Mouse (Mus musculus): ENCODE results near the gene Arcn1. TPM values are rescaled to one million over a fixed set of nuclear protein-coding genes. Genes with fewer than 3 reads are reported as not detected.

Arcn1 gene
- polyA plus RNA-seq, 1 experiment, result 86.7 TPM

DNA sequence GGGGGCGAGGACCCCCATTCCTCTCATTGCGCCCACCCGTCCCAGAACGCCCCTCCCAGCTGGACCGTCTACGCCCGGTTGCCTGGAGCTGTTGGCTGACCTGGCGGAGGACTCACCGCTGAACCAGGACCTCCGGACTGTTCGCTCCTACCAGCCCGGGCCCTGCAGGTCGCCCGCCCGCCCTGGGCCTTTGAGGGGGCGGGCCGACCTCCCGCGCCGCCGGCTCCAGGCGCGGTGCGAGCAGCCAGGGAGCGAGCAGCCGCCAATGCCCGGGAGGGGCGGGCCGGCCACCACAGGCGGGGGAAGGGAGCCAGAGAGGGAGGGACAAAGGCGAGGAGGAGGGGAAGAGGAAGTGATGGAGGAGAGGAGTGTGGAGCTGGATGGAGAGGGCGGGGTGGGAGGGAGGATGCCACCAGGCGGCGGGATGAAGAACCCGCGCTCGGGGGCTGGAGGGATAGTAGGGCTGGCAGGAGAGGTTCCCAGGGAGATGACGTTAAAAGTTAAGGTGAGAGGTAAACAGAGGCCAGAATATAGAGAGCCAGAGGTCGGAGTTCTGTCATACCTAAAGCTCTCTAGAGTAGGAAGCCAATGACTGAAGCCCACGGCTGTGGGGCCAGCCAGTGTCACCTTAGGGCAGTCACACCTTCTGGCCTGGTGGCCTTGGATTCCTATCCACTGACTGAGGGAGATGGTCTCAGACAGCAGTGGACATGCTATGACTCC, 46.3 kb downstream of the Arcn1 start:
- Histone ChIP-seq H3K27ac (ENCODE audit: insufficient read depth, low read depth, low read length) (no peak overlapping the region), H3K4me3 (ENCODE audit: insufficient read depth, low read length) (peak overlapping the region; percentile 78), H3K4me1 (ENCODE audit: control insufficient read depth, insufficient read depth, low read length) (peaks cover 28% of the 10 kb centered on the region)
- TF ChIP-seq POLR2A (IDR thresholded peaks at IDR 0.05; ENCODE audit: borderline replicate concordance, low read depth, low read length) (no peak), CTCF (IDR thresholded peaks at IDR 0.05; ENCODE audit: low read depth, low read length) (no peak)

DNA sequence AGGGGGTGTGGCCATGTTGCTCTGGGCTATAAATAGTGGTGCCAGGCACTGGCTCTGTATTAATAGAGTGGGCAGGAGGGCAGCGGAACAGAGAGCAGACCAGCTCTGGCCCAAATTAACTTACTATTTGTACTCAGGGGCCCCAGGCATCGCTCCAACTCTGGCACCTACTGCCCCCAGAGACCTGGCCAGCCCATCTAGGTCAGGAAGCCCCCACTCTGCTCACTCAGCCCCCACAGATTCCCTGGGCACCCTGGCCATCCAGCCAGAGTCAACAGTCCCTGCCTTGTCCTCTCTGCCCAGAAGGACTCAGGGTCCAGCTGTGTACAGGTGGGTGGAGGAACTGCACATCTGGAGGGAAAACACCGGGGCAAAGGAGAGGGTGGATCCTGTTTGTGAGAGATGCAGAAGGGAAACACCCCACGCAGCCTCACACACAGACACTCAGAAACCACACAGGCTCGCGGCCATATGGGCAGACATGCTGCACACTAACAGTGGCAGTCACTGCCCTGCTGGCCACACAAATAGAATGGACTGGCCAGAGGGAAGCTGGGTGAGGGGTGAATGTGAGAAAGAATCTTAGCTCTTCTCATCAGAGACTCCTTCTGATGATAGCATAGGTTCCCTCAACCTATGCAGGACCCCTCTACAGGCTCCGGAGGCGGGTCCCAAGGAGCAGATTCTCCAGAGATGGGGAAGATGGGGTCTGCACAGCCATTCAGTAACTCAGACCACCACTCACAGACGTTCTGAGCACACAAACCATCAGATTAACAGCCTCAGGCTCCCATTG, 47.1 kb downstream of the Arcn1 start:
- TF ChIP-seq POLR2A (IDR thresholded peaks at IDR 0.05; ENCODE audit: borderline replicate concordance, low read depth, low read length), result no peak
- TF ChIP-seq CTCF (IDR thresholded peaks at IDR 0.05; ENCODE audit: low read depth, low read length), result no peak
- peaks cover 28% of the 10 kb centered on the region for H3K4me1 ChIP-seq (ENCODE audit: control insufficient read depth, insufficient read depth, low read length)
- no peak overlapping the region for H3K27ac ChIP-seq (ENCODE audit: insufficient read depth, low read depth, low read length)
- H3K4me3 ChIP-seq (ENCODE audit: insufficient read depth, low read length), result peak overlapping the region; percentile 78

DNA sequence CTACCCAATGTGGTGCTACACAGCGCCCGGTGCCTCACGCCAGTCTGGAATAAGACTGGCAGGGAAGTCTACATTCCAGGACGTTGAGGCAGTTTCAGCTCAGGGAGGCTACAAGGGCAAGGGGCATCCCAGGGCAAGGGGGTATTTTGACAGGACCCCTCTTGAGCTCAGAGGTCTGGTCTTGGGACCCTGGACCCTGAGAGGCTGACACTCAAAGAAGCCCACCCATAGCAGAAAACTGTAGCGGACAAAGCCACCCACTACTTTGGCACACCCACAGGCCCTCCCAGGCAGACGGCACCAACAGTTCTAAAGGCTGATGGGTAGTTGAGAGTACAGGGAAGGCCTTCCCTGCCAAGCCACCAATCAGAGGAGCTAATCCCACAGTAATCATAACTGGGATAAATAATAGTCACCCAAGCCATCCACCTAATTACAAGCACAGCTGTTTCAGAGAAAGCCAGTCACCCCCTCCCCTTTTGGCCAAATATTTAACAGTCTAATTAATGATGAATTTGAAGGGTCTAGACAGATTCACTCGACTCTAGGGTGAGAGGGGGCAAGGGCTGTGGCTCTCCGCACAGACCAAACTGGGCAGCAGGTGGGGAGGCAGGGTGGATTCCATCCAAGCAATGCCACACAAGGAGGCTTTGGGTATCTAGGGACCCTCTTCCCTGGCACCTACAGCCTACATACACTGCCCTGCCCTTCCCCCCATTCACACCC, 47.9 kb downstream of the Arcn1 start:
- TF ChIP-seq POLR2A (IDR thresholded peaks at IDR 0.05; ENCODE audit: borderline replicate concordance, low read depth, low read length), result no peak
- no peak for TF ChIP-seq CTCF (IDR thresholded peaks at IDR 0.05; ENCODE audit: low read depth, low read length)
- no peak overlapping the region for H3K4me3 ChIP-seq (ENCODE audit: insufficient read depth, low read length)
- H3K4me1 ChIP-seq (ENCODE audit: control insufficient read depth, insufficient read depth, low read length), result peaks cover 28% of the 10 kb centered on the region
- no peak overlapping the region for H3K27ac ChIP-seq (ENCODE audit: insufficient read depth, low read depth, low read length)

DNA sequence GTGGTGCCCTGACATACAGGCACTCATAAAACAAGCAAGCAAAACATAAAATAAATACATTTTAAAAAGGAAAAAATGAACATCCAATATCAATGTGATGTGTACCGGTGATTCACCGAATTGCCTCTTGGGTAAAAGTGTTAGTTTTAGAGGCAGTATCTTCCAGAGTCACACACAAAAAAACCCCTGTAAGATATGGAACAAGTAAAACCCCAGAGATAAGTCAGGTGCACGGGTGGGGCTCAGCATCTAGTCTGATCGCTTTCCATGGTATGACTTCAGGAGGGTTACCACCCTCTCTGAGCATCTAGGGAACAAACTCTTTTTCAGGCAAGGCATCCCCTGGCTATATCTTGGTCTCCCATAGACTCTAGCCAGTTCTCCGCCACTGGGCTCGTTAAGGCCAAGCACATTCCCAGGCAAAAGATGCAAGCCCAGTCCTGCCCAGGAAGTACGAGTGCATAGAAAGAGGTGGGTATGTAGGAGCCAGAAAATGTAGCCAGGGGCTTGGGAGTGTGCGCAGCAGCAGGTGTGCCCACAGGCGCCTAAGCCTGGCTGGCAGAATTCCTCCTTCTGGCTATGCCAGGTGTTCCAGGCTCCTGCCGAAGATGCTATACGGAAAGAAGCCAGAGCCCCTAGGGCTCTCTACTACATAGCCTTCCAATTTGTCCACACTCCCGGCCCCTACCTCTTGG, 48.6 kb downstream of the Arcn1 start:
- Histone ChIP-seq H3K4me3 (ENCODE audit: insufficient read depth, low read length) (no peak overlapping the region), H3K4me1 (ENCODE audit: control insufficient read depth, insufficient read depth, low read length) (peaks cover 28% of the 10 kb centered on the region), H3K27ac (ENCODE audit: insufficient read depth, low read depth, low read length) (no peak overlapping the region)
- TF ChIP-seq CTCF (IDR thresholded peaks at IDR 0.05; ENCODE audit: low read depth, low read length), result no peak
- no peak for TF ChIP-seq POLR2A (IDR thresholded peaks at IDR 0.05; ENCODE audit: borderline replicate concordance, low read depth, low read length)

DNA sequence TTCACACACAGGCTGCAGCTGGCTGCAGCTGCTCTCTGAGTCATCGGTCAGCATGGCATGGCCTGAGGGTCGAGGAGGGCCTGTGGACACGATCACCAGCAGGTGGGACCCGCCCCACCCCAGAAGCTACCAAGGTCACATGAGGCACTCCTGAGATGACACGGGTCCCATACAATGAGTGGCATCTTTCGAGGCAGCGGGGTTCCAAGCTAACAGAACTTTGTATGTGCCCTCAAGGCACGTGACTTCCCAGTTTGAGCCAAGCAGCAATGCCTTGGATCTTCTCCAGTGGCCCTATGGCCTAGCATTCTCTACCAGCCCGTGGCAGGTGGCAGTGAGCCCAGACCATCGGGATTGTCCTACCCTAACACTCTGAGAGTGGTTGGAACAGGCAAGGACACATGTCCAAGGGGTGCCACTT, 49.8 kb downstream of the Arcn1 start:
- no peak for TF ChIP-seq CTCF (IDR thresholded peaks at IDR 0.05; ENCODE audit: low read depth, low read length)
- no peak for TF ChIP-seq POLR2A (IDR thresholded peaks at IDR 0.05; ENCODE audit: borderline replicate concordance, low read depth, low read length)
- peaks cover 16% of the 10 kb centered on the region for H3K4me1 ChIP-seq (ENCODE audit: control insufficient read depth, insufficient read depth, low read length)
- no peak overlapping the region for H3K27ac ChIP-seq (ENCODE audit: insufficient read depth, low read depth, low read length)
- no peak overlapping the region for H3K4me3 ChIP-seq (ENCODE audit: insufficient read depth, low read length)

DNA sequence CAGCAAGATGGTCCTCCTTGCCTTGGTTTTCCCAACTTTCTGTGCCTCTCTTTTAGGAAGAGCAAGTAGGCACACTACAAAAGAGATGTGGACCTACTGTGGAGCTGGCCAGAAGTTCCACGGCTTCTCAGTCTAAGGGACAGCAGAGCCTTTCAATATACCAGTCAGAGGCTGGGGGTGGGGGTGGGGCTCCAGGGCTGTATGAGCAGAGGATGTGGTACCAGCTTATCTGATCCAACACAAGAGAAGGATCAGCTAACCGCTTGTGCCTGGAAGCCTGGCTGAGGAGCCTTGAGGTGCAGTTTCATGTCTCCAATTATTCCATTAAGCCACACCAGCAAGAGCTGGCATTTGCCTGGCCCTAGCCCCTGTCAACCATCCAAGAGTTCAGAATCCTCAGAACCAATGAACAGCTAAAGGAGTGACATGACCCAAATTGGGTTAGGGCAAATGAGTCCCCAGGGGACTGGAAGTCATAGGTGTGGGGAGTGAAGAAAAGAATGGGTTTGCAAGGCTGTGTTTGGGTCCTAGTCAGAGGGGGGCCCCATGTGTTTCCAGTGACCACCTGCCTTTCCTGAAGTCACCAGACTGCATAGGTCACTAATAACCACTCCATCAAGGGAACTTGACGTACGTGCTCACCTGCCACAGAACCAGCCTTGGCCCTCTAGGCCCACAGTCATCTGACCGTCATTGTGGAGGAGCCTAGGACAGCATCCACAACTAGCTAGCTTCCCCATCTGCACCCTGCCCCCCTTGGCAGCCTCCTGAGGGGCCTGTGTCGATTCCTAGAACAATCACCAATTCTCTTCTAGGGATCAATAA, 50.4 kb downstream of the Arcn1 start:
- no peak for TF ChIP-seq CTCF (IDR thresholded peaks at IDR 0.05; ENCODE audit: low read depth, low read length)
- TF ChIP-seq POLR2A (IDR thresholded peaks at IDR 0.05; ENCODE audit: borderline replicate concordance, low read depth, low read length), result no peak
- Histone ChIP-seq H3K27ac (ENCODE audit: insufficient read depth, low read depth, low read length) (no peak overlapping the region), H3K4me3 (ENCODE audit: insufficient read depth, low read length) (no peak overlapping the region), H3K4me1 (ENCODE audit: control insufficient read depth, insufficient read depth, low read length) (peaks cover 11% of the 10 kb centered on the region)

DNA sequence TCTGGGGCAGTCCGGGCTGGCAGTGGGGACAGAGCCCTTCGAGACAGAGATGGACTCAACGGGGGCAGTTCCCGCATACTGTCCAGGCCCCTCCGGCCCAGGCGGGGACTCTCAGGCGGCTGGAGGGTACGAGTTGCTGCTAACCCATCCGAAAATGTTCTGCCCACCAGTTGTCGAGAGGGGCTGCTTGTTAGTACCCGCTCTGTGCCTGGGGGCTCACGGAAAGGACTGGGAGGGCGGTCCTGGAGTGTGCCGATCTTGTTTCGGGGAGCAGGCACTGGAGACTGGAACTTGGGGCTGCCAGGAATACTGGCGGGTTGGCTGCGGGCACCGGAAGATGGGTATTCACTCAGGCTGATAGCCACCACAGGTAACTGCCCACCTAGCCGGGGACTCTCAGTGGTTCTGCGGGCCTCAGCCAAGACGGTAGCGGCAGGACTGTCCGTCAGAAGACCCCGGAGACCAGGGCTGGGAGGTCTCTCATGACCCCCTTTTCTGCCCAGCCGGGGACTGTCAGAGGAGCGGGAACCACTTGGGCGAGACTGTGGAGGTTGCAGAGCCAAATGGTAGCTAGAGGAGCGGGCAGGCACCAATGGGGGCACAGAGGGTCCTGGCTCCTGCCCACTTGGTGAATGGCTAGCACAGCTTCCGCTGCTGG, 51.8 kb downstream of the Arcn1 start:
- Histone ChIP-seq H3K4me3 (ENCODE audit: insufficient read depth, low read length) (no peak overlapping the region), H3K4me1 (ENCODE audit: control insufficient read depth, insufficient read depth, low read length) (peaks cover 7% of the 10 kb centered on the region), H3K27ac (ENCODE audit: insufficient read depth, low read depth, low read length) (no peak overlapping the region)
- TF ChIP-seq POLR2A (IDR thresholded peaks at IDR 0.05; ENCODE audit: borderline replicate concordance, low read depth, low read length) (no peak), CTCF (IDR thresholded peaks at IDR 0.05; ENCODE audit: low read depth, low read length) (no peak)

DNA sequence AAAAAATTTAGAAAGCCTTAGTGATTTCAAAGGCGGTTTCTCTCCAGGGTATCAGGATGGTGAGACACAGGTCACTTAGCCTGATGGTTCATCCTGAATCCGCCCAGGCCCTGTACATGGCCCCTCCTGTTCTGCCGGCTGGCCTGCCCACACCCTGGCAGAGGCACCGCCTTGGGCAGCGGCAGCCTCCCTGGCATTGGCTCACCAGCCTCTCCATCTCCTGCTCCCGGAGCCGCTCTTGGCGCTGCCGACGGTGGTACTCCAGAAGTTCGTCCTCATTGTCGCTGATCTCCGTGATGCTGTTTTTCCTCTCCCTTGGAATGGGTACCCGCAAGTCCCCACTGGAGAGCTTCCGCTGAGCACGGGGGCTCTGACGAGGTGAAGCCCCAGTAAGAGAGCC, 52.5 kb downstream of the Arcn1 start:
- H3K4me3 ChIP-seq (ENCODE audit: insufficient read depth, low read length), result no peak overlapping the region
- H3K27ac ChIP-seq (ENCODE audit: insufficient read depth, low read depth, low read length), result no peak overlapping the region
- H3K4me1 ChIP-seq (ENCODE audit: control insufficient read depth, insufficient read depth, low read length), result peaks cover 1% of the 10 kb centered on the region; the same call in 1 of the 2 replicates
- TF ChIP-seq CTCF (IDR thresholded peaks at IDR 0.05; ENCODE audit: low read depth, low read length) (no peak), POLR2A (IDR thresholded peaks at IDR 0.05; ENCODE audit: borderline replicate concordance, low read depth, low read length) (no peak)
